Mouse (Mus musculus) B cell, adult 2 months (primary cell): ENCODE measurements around the gene Camk2g.
"Not testable (repeated sequence)": the region's sequence is repeated elsewhere in the genome, so short reads cannot be mapped to it uniquely, and the experiment has no call there.

Experiments used
- DNase-seq, 2 experiments: peaks; one replicate each; pipeline ENCODE4 v3.0.0; 2022

Gene Camk2g

DNA sequence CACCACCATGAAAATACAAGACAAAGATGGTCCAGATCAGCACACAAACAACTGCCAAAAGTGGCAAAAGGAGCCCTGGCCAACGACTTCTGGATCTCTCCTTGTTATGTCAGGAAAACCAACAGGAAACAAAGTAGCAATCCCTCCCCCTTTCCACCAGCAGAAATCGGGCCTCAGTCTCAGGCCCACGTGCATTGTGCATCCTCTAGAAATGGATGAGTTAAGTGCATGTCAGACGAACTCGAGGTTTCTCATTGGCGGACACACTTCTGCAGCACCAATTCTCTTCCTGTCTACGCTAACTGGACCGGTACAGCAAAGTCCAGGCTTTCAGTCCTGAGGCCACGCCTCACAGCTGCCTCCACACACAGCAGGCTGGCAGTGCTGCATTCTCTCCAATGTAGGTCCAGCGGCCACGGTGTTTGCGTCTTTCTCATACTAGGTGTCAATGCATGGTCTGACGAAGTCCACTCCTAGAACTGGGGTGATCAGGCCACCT, 57.9 kb downstream of the Camk2g start:
- no peak for DNase-seq

DNA sequence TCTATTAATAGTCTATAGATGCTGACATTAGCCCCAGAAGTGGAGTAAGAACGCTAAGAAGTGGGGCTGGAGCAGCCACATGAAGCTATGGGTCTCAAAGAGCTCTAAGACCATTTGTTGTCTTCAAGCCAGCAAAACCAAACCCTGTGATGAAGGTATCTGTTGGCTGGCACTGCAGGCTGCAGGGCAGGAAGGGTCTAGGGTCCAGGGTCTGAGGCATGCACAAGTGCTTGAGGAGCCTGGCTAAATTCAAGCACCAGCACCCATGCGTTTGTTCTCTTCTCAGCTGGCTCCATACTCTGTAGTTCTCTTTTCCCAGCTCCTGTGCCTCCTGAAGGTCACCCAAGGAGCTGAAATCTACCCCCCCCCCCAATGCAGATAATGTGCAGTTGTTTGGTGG, 58.8 kb downstream of the Camk2g start:
- DNase-seq, result no peak

DNA sequence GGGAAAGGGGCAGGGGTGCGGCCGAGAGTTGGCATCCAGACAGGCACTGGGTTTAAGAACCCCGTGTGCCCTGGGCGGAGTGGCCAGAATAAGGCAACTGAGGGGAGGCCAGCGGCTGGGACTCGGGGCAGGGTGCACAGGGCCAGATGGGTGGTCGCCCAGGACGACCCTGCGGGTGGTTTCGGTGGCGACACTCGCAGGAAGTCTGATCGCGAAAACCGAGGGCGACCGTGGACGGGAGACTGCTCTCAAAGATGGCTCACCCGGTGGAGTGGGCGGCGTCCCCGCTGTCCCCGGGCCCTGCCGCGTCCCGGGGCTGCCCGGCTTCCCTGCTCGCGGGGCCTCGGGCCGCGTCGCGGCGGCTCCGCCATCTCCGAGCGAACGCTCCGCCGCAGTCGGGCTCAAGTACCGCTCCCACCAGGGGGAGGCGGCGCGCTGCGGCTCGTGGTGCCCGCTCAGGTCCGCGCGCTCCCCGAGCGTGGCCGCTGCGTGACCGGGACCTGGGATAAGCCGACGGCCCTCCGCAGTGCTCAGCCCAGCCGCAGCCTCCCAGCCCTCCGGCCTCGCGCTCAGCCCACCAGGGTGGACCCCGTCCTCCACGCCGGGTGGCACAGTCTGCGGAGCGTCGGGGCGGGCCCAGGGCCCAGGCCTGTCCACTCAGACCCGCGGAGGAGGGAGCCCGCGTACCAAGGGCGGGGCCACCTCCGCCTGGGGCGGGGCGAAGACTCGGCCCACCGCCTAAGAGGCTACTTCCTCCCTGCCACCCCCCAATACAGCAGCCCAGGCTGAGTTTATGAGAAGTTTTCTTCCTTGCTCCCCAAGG, 59.7 kb downstream of the Camk2g start, which contains the start of gene Ndst2:
Gene Ndst2 (minus strand): TSS at position 611 of the 823 bp plus-strand sequence.
- DNase-seq, result peak; percentile 91 to 92

DNA sequence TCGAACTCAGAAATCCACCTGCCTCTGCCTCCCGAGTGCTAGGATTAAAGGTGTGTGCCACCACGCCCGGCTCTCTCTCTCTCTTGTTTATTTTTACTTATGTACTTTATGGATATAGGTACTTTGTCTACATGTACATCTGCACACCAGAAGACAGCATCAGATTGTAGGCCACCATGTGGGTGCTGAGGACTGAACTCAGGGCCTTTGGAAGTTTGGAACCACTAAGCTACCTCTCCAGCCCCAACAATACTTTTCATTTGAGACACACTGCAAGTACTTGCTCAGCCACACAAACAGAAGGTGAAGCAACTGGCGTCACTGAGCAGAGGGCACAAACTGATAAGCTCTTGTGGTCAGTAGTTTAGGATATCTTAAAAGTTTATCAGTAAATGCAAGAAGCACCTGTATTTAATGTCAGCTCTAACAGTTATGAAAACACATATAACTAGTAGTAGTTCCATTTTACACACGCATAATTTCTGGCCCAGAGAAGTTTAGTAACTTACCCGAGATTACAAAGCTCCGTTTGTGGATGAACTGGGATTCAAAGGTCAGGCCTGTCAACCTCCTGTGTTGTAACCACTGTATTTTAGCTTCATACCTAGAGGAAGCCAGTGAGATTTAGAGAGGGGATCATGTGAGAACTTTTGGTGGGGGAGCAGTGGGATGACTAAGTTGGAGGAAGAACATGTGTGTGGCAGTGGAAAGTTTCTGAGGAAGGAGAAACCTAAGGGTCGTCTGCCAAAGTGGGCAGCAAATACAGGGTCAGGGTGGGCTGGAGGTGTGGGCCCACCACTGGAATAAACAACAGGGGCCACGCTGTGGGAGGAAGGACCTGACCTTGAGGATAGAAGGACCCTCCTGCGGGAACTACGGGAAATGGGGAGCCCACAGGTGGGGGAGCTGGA, 60.6 kb downstream of the Camk2g start:
- no peak for DNase-seq

GRCm38 (mm10) chr14:20730853-20731602, 62.9 kb downstream of the Camk2g start:
- DNase-seq, result no peak

- no peak for DNase-seq
Observed at GRCm38 (mm10) chr14:20729871-20730270, 64.0 kb downstream of the Camk2g start.

- no peak for DNase-seq
Observed at GRCm38 (mm10) chr14:20725660-20726339, 68.1 kb downstream of the Camk2g start.

GRCm38 (mm10) chr14:20724043-20724442, 69.8 kb downstream of the Camk2g start:
- DNase-seq, result peak; percentile 71

DNA sequence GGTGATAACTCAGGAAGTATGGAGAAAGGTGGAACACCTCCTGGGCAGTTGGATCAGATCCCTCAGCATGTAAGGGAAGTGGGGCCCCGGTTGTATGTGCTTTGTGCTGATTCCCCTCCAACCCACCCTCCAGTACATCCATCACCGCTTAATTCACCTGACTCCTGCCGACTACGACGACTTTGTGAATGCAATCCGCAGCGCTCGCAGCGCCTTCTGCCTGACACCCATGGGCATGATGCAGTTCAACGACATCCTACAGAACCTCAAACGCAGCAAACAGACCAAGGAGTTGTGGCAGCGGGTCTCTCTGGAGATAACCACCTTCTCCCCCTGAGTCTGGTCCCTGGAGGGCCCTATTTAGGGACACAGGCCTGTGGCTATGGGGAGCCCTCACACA, 70.9 kb downstream of the Camk2g start:
- DNase-seq, result no peak

GRCm38 (mm10) chr14:20721371-20721770, 72.5 kb downstream of the Camk2g start:
- no peak for DNase-seq

- no peak for DNase-seq
Observed at GRCm38 (mm10) chr14:20719767-20720166, 74.1 kb downstream of the Camk2g start.

GRCm38 (mm10) chr14:20718443-20718842, 75.4 kb downstream of the Camk2g start:
- no peak for DNase-seq

GRCm38 (mm10) chr14:20713832-20714231, 80.1 kb downstream of the Camk2g start:
- DNase-seq, result no peak

DNA sequence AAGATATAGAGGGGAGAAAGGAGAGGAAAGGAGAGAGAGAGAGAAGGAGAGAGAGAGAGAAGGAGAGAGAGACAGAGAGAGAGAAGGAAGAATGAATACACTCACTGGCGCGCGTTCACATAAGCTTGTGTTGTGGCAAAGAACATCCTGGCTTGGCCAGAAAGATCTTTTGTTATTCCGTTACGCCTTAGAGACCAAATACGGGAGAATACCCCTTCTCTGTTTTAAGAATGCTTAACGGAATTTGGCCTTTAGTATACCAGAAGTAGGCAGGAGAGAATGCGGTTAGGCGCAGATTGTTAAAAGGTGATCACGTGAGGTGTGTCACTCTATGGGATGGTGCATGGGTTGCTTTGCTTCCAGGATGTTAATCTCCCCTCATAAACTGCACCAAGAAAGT, 85.6 kb downstream of the Camk2g start:
- DNase-seq, result no peak

DNA sequence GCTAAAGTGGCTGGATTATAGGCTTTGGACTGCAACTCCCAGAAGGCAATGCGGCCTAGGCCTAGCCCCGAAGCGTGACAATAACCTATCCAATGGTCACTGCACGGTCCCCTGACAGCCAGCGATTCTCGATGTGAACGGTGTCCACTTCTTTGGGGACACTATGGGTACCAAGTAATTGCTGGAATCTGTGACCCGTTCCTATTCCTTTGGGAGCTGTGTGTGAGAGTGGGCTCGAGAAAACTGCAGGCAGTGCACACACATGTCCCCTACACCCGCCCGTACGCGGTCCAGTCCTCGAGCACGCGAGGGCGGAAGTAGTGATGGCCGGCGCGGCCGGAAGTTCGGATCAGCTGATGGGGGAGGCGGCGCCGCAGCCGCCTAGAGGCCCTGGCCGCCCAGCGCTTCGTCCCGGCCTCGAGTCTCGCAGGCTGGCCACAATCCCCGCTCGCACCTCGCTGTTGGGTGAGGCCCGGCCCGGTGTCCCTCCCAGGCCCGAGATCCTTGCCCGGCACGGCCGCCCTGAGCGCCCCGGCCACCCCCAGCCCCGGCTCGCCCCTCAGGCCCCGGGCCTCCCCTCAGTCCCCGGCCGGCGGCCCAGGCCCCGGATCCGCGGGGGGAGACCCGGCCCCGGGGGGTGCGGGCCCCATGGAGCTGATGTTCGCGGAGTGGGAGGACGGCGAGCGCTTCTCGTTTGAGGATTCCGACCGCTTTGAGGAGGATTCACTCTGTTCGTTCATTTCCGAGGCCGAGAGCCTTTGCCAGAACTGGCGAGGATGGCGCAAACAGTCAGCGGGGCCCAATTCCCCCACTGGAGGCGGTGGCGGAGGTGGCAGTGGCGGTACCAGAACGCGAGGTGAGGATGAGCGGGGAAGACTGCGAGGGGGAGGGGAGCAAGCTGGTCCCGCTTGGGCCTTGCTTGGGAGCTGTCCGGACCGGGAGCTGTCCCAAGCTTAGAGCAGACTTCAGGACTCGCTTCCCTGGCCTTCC, 86.4 kb downstream of the Camk2g start, which contains the start of gene Zswim8:
Gene Zswim8 (plus strand): TSS at position 352 of the 990 bp plus-strand sequence.
- peak; percentile 79 to 82 for DNase-seq

- not testable (repeated sequence) for DNase-seq
Observed at GRCm38 (mm10) chr14:20703461-20703860, 90.4 kb downstream of the Camk2g start.

DNA sequence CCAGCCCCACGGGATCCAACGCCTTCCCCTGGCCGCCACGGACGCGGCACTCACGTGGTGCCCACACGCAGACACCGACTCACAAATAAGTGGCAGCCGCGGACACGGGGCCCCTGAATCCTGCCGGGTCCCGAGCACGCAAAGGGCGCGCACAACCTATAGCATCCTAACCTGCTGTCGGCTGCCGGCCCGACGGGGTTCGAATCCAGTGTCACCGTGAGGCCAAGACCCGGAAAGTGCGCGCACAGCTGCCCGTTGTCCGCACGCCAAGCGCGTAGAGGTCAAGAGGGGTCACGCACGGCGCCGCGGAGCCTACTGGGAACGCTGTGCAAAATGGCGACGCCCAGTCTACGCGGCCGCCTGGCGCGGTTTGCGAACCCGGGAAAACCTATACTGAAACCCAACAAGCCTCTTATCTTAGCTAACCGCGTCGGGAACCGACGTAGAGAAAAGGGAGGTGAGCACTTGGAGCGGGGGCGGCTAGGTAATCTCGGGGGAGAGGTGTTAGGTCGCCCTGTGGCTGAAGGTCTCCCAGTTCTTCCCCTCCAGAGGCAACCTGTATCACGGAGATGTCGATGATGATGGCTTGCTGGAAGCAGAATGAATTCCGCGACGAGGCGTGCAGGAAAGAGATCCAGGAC, 91.0 kb downstream of the Camk2g start, which contains the start of gene Chchd1:
Gene Chchd1 (plus strand): TSS at position 266 of the 641 bp plus-strand sequence.
- DNase-seq, result peak; percentile 86 to 88

- DNase-seq, result no peak
Observed at GRCm38 (mm10) chr14:20702096-20702740, 91.7 kb downstream of the Camk2g start.

DNA sequence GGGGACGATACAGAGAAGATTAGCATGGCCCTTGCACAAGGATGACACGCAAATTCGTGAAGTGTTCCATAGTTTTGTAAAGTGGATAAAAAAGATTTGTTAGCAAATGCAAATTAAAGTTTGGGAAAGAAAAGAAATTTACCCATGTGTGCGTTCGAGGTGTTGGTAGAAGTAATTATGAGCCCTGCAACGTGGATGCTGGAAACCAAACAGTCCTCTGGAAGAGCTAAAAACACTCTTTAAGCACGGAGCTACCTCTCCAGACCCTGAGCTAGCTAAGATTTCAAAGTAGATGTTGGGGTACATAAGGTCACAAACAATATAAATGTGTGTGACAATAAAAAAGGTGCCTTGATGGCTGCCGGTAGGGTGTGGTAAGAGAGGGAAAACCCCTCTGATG, 92.3 kb downstream of the Camk2g start:
- no peak for DNase-seq

GRCm38 (mm10) chr14:20700362-20700761, 93.5 kb downstream of the Camk2g start:
- DNase-seq, result no peak
